Mouse (Mus musculus) MEL (cell line): ENCODE results near the gene Prkcd. TPM values are rescaled to one million over a fixed set of nuclear protein-coding genes. Genes with fewer than 3 reads are reported as not detected.

Experiments
- DNase-seq: peaks from one replicate; pipeline ENCODE4 v3.0.0; 2011; ENCODE audit warnings: low read depth, low spot score
- H3K27ac ChIP-seq: 2 replicates; pipeline ENCODE4 v1.5.1; 2012; ENCODE audit warnings: low read depth, mild to moderate bottlenecking, control low read depth, low read length, moderate library complexity; ENCODE audit not compliant: control insufficient read depth
- H3K27me3 ChIP-seq, 2 experiments: fragments of 150-350 bp in 1 of 2; sonication (generic) in 1 of 2; 2 replicates each; pipeline ENCODE4 v1.6.1; 2012; ENCODE audit warnings: low read length in 2 of 2, mild to moderate bottlenecking in 2 of 2, improper control_type of control experiment in 1 of 2, moderate library complexity in 1 of 2; ENCODE audit not compliant: insufficient read depth in 2 of 2, control insufficient read depth in 1 of 2
- H3K36me3 ChIP-seq, 2 experiments: 2 replicates each; pipeline ENCODE4 v1.6.1; 2012 to 2014; ENCODE audit warnings: low read length in 2 of 2, improper control_type of control experiment in 1 of 2, inconsistent platforms in 1 of 2, mild to moderate bottlenecking in 1 of 2; ENCODE audit not compliant: insufficient read depth in 2 of 2, control insufficient read depth in 1 of 2
- H3K4me1 ChIP-seq, 2 experiments: fragments of 150-350 bp in 1 of 2; sonication (generic) in 1 of 2; 2 replicates each; pipeline ENCODE4 v1.6.1; 2012; ENCODE audit warnings: low read length in 2 of 2, improper control_type of control experiment in 1 of 2, mild to moderate bottlenecking in 1 of 2; ENCODE audit not compliant: insufficient read depth in 2 of 2, control insufficient read depth in 1 of 2
- H3K4me3 ChIP-seq, 2 experiments: fragments of 150-350 bp in 1 of 2; sonication (generic) in 1 of 2; 2 replicates each; pipeline ENCODE4 v1.5.1; 2012; ENCODE audit warnings: low read depth in 2 of 2, low read length in 2 of 2, mild to moderate bottlenecking in 2 of 2, moderate library complexity in 2 of 2, control low read depth in 1 of 2, improper control_type of control experiment in 1 of 2; ENCODE audit not compliant: control insufficient read depth in 1 of 2, insufficient read depth in 1 of 2
- H3K79me2 ChIP-seq: 2 replicates; pipeline ENCODE4 v1.6.1; 2012; ENCODE audit warnings: mild to moderate bottlenecking, low read length, moderate library complexity; ENCODE audit not compliant: control insufficient read depth, poor library complexity, insufficient read depth
- H3K9ac ChIP-seq: 2 replicates; pipeline ENCODE4 v1.6.1; 2012; ENCODE audit warnings: low read depth, mild to moderate bottlenecking, control low read depth, low read length, moderate library complexity; ENCODE audit not compliant: control insufficient read depth, poor library complexity, severe bottlenecking
- H3K9me3 ChIP-seq: fragments of 150-350 bp; sonication (generic); replicated peaks from 2 replicates; pipeline ENCODE4 v1.6.1; 2012; ENCODE audit warnings: mild to moderate bottlenecking, low read length, improper control_type of control experiment, moderate library complexity; ENCODE audit not compliant: insufficient read depth
- CHD1 ChIP-seq: IDR thresholded peaks from 2 replicates; pipeline ENCODE4 v1.6.1; 2012; ENCODE audit warnings: low read depth, mild to moderate bottlenecking, inconsistent platforms, low read length, improper control_type of control experiment
- CTCF ChIP-seq, 3 experiments: IDR thresholded peaks in 2 of 3; conservative IDR thresholded peaks in 1 of 3; 2 replicates each; pipeline ENCODE4 v1.5.1; 2011 to 2012; ENCODE audit warnings: low read length in 3 of 3, low read depth in 2 of 3, mild to moderate bottlenecking in 2 of 3, improper control_type of control experiment in 1 of 3, inconsistent platforms in 1 of 3, mixed read lengths in 1 of 3, moderate library complexity in 1 of 3; ENCODE audit not compliant: control insufficient read depth in 1 of 3, insufficient read depth in 1 of 3, poor library complexity in 1 of 3, severe bottlenecking in 1 of 3
- EP300 ChIP-seq, 2 experiments: IDR thresholded peaks; 2 replicates each; pipeline ENCODE4 v1.6.1; 2011; ENCODE audit warnings: improper control_type of control experiment in 2 of 2, low read length in 2 of 2, low read depth in 1 of 2, mild to moderate bottlenecking in 1 of 2
- ETS1 ChIP-seq: IDR thresholded peaks from 2 replicates; pipeline ENCODE4 v1.6.1; 2012; ENCODE audit warnings: low read depth, mild to moderate bottlenecking, inconsistent platforms, low read length, improper control_type of control experiment, moderate library complexity
- GABPA ChIP-seq: IDR thresholded peaks from 2 replicates; pipeline ENCODE4 v1.6.1; 2012; ENCODE audit warnings: low read depth, mild to moderate bottlenecking, inconsistent platforms, low read length, improper control_type of control experiment, moderate library complexity
- GATA1 ChIP-seq: IDR thresholded peaks from 2 replicates; pipeline ENCODE4 v1.6.1; 2011; ENCODE audit warnings: low read depth, low read length, improper control_type of control experiment
- JUND ChIP-seq: IDR thresholded peaks from 2 replicates; pipeline ENCODE4 v1.6.1; 2011; ENCODE audit warnings: low read depth, mild to moderate bottlenecking, improper control_type of control experiment, low read length
- MAFK ChIP-seq: IDR thresholded peaks from 2 replicates; pipeline ENCODE4 v1.6.1; 2011; ENCODE audit warnings: low read depth, mild to moderate bottlenecking, low read length, improper control_type of control experiment, borderline replicate concordance
- MAX ChIP-seq: IDR thresholded peaks from 2 replicates; pipeline ENCODE4 v1.6.1; 2011; ENCODE audit warnings: low read length, improper control_type of control experiment
- MAZ ChIP-seq: IDR thresholded peaks from 2 replicates; pipeline ENCODE4 v1.6.1; 2012; ENCODE audit warnings: low read depth, mild to moderate bottlenecking, inconsistent platforms, low read length, improper control_type of control experiment
- MXI1 ChIP-seq: IDR thresholded peaks from 2 replicates; pipeline ENCODE4 v1.6.1; 2011; ENCODE audit warnings: mild to moderate bottlenecking, low read depth, low read length, improper control_type of control experiment
- MYC ChIP-seq: IDR thresholded peaks from 2 replicates; pipeline ENCODE4 v1.6.1; 2011; ENCODE audit warnings: low read depth, mild to moderate bottlenecking, low read length, improper control_type of control experiment, moderate library complexity
- POLR2AphosphoS2 ChIP-seq: IDR thresholded peaks from 2 replicates; pipeline ENCODE4 v1.6.1; 2011; ENCODE audit warnings: low read length, improper control_type of control experiment
- RCOR1 ChIP-seq: IDR thresholded peaks from 2 replicates; pipeline ENCODE4 v1.6.1; 2012; ENCODE audit warnings: low read depth, mild to moderate bottlenecking, inconsistent platforms, low read length, improper control_type of control experiment
- SIN3A ChIP-seq: IDR thresholded peaks from 2 replicates; pipeline ENCODE4 v1.6.1; 2012; ENCODE audit warnings: low read length, improper control_type of control experiment, inconsistent platforms
- TBP ChIP-seq: IDR thresholded peaks from 2 replicates; pipeline ENCODE4 v1.8.0; 2011; ENCODE audit warnings: low read depth, low read length, improper control_type of control experiment
- TCF12 ChIP-seq: IDR thresholded peaks from 2 replicates; pipeline ENCODE4 v1.6.1; 2014; ENCODE audit warnings: low read depth, mild to moderate bottlenecking, inconsistent platforms, low read length, improper control_type of control experiment, moderate library complexity
- USF2 ChIP-seq, 2 experiments: IDR thresholded peaks; 2 replicates each; pipeline ENCODE4 v1.6.1; 2011 to 2012; ENCODE audit warnings: improper control_type of control experiment in 2 of 2, low read length in 2 of 2, borderline replicate concordance in 1 of 2, inconsistent platforms in 1 of 2, low read depth in 1 of 2, mild to moderate bottlenecking in 1 of 2; ENCODE audit not compliant: insufficient read depth in 1 of 2
- ZKSCAN1 ChIP-seq: IDR thresholded peaks from 2 replicates; pipeline ENCODE4 v1.6.1; 2012; ENCODE audit warnings: low read depth, mild to moderate bottlenecking, inconsistent platforms, low read length, improper control_type of control experiment, moderate library complexity
- ZNF384 ChIP-seq: IDR thresholded peaks from 2 replicates; pipeline ENCODE4 v1.6.1; 2012; ENCODE audit warnings: low read depth, mild to moderate bottlenecking, inconsistent platforms, low read length, improper control_type of control experiment
- polyA plus RNA-seq, 2 experiments: library from polyadenylated mRNA; stranded (reverse) in 1 of 2; unstranded in 1 of 2; fragments of >175 nt in 1 of 2; fragments of >200 nt in 1 of 2; gene quantifications; 2 replicates each; pipeline versions ENCODE4 v1.2.1 to v1.2.4; 2012; ENCODE audit warnings: low replicate concordance in 2 of 2, low read depth in 1 of 2; ENCODE audit not compliant: insufficient read length in 2 of 2, insufficient read depth in 1 of 2, missing spikeins in 1 of 2
- total RNA-seq: library from RNA; depleted of rRNA; stranded (reverse); fragments of 300-350 nt; gene quantifications from 2 replicates; pipeline ENCODE4 v1.2.3, GENCODE M21; 2012

The Prkcd gene
- total and polyA plus RNA-seq, 3 experiments, result 33.9 to 72.7 TPM; not detected in 1

GRCm38 (mm10) chr14:30628235-30628634 is 2.2 kb upstream of the Prkcd start (continued):
- no peak for TF ChIP-seq GABPA
- no peak for TF ChIP-seq ZKSCAN1
- TF ChIP-seq RCOR1, result no peak
- TF ChIP-seq, all 39 proteins: peak for 0

GRCm38 (mm10) chr14:30626756-30627742 is 1.0 kb upstream of the Prkcd start:
- no peaks in the 10 kb centered on the region for H3K9me3 ChIP-seq
- no peaks in the 10 kb centered on the region for H3K27me3 ChIP-seq
- peak overlapping the region; percentile 84 to 87 for H3K4me3 ChIP-seq
- peaks cover 0 to 23% of the 10 kb centered on the region in 2 experiments; a peak in 2 of 4 replicates for H3K36me3 ChIP-seq
- peaks cover 22% of the 10 kb centered on the region for H3K79me2 ChIP-seq
- H3K9ac ChIP-seq, result peak overlapping the region; percentile 76
- peaks cover 19 to 42% of the 10 kb centered on the region in 2 experiments for H3K4me1 ChIP-seq
- TF ChIP-seq TCF12 (no peak), JUND (peak; percentile 19; the same call in 1 of the 2 replicates), CTCF (IDR thresholded peaks at IDR 0.05 in 2 of 3, conservative IDR thresholded peaks at IDR 0.05 in 1 of 3; ENCODE audit: control insufficient read depth in 1 of 3, insufficient read depth in 1 of 3, low read depth in 2 of 3, low read length in 3 of 3, poor library complexity in 1 of 3, severe bottlenecking in 1 of 3) (no peak; a peak in 1 of 6 replicates), GATA1 (peak; percentile 44; the same call in 1 of the 2 replicates), MAFK (peak; percentile 73; the same call in 1 of the 2 replicates), MYC (peak; percentile 46; the same call in 1 of the 2 replicates), POLR2AphosphoS2 (no peak), ZNF384 (peak; percentile 90), MAZ (peak; percentile 73), SIN3A (peak; percentile 61), MXI1 (0 out of 2 replicates have a peak, but pooled peaks have one; percentile 14), MAX (0 out of 2 replicates have a peak, but pooled peaks have one; percentile 3), USF2 (IDR thresholded peaks at IDR 0.05; ENCODE audit: borderline replicate concordance in 1 of 2, insufficient read depth in 1 of 2, low read depth in 1 of 2, low read length in 2 of 2) (no peak), RCOR1 (peak; percentile 72), CHD1 (0 out of 2 replicates have a peak, but pooled peaks have one; percentile 17), EP300 (IDR thresholded peaks at IDR 0.05; ENCODE audit: low read depth in 1 of 2, low read length in 2 of 2) (peak; percentile 53 to 87), TBP (peak; percentile 97), ETS1 (peak; percentile 35; the same call in 1 of the 2 replicates)
- H3K27ac ChIP-seq, result peak overlapping the region; percentile 80
- DNase-seq, result peak; percentile 92
